Mouse (Mus musculus): ENCODE results near the gene Strip2. TPM values are rescaled to one million over a fixed set of nuclear protein-coding genes. Genes with fewer than 3 reads are reported as not detected.

Gene Strip2
- polyA plus RNA-seq, 1 experiment = 0.83 TPM

DNA sequence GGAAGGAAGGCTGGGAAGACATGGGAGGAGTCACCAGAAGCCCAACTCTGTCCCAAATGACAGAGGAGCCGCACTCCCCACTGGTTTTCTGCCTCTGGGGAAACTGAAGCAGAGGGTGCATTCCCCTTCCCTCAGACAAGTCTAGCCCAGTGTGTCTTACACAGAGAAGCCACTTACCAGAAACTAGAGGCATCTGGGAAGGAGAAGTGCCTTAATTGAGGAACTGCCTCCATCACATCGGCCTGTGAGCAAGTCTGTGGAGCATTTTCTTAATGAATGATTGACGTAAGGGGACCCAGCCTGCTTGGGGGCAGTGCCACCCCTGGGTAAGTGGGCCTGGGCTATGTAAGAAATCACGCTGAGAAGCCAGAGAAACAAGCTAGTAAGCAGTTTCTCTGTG, 82.0 kb downstream of the Strip2 start:
- Histone ChIP-seq H3K27me3 (ENCODE audit: control insufficient read depth, insufficient read depth, insufficient read length) (no peaks in the 10 kb centered on the region), H3K36me3 (ENCODE audit: control insufficient read depth, insufficient read depth) (no peaks in the 10 kb centered on the region), H3K4me3 (no peak overlapping the region), H3ac (ENCODE audit: control insufficient read depth, insufficient read length) (no peak overlapping the region), H3K79me2 (ENCODE audit: control insufficient read depth, insufficient read depth) (no peaks in the 10 kb centered on the region), H3K4me2 (ENCODE audit: low read depth) (no peak overlapping the region)
- no peak for TF ChIP-seq SRF (IDR thresholded peaks at IDR 0.05; ENCODE audit: control insufficient read depth, insufficient read length, low read depth)
- TF ChIP-seq E2F4 (IDR thresholded peaks at IDR 0.05; ENCODE audit: insufficient read depth) = no peak
- TF ChIP-seq TCF12 (IDR thresholded peaks at IDR 0.05; ENCODE audit: insufficient read depth, poor library complexity, severe bottlenecking) = no peak
- TF ChIP-seq POLR2A (IDR thresholded peaks at IDR 0.05; ENCODE audit: insufficient read length, low read depth) = no peak
- no peak for TF ChIP-seq CEBPB (IDR thresholded peaks at IDR 0.05; ENCODE audit: insufficient read depth, poor library complexity, severe bottlenecking)
- no peak for TF ChIP-seq REST (IDR thresholded peaks at IDR 0.05; ENCODE audit: insufficient read depth, insufficient read length)
- no peak for TF ChIP-seq MYOD1 (IDR thresholded peaks at IDR 0.05; ENCODE audit: control insufficient read depth in 1 of 3, insufficient read length in 2 of 3, low read depth in 2 of 3)

GRCm38 (mm10) chr6:30002628-30003027, 85.8 kb downstream of the Strip2 start:
- H3K79me2 ChIP-seq (ENCODE audit: control insufficient read depth, insufficient read depth) = no peaks in the 10 kb centered on the region
- peak overlapping the region; percentile 37 for H3K4me2 ChIP-seq (ENCODE audit: low read depth)
- no peak overlapping the region for H3ac ChIP-seq (ENCODE audit: control insufficient read depth, insufficient read length)
- TF ChIP-seq CEBPB (IDR thresholded peaks at IDR 0.05; ENCODE audit: insufficient read depth, poor library complexity, severe bottlenecking) (no peak), E2F4 (IDR thresholded peaks at IDR 0.05; ENCODE audit: insufficient read depth) (no peak), REST (IDR thresholded peaks at IDR 0.05; ENCODE audit: insufficient read depth, insufficient read length) (no peak), TCF12 (IDR thresholded peaks at IDR 0.05; ENCODE audit: insufficient read depth, poor library complexity, severe bottlenecking) (no peak), POLR2AphosphoS2 (IDR thresholded peaks at IDR 0.05; ENCODE audit: insufficient read length, low read depth) (no peak), MYOG (IDR thresholded peaks at IDR 0.05; ENCODE audit: control insufficient read depth in 1 of 3, insufficient read depth in 1 of 3, insufficient read length in 2 of 3, low read depth in 2 of 3) (no peak), POLR2A (IDR thresholded peaks at IDR 0.05; ENCODE audit: insufficient read length, low read depth) (no peak), USF1 (IDR thresholded peaks at IDR 0.05; ENCODE audit: low read depth) (no peak), SRF (IDR thresholded peaks at IDR 0.05; ENCODE audit: control insufficient read depth, insufficient read length, low read depth) (no peak), MYOD1 (IDR thresholded peaks at IDR 0.05; ENCODE audit: control insufficient read depth in 1 of 3, insufficient read length in 2 of 3, low read depth in 2 of 3) (no peak), TCF3 (IDR thresholded peaks at IDR 0.05; ENCODE audit: insufficient read length, low read depth) (no peak), MAX (IDR thresholded peaks at IDR 0.05; ENCODE audit: low read depth) (no peak)
- no peaks in the 10 kb centered on the region for H3K36me3 ChIP-seq (ENCODE audit: control insufficient read depth, insufficient read depth)
- H3K4me3 ChIP-seq = no peak overlapping the region
- no peaks in the 10 kb centered on the region for H3K27me3 ChIP-seq (ENCODE audit: control insufficient read depth, insufficient read depth, insufficient read length)

DNA sequence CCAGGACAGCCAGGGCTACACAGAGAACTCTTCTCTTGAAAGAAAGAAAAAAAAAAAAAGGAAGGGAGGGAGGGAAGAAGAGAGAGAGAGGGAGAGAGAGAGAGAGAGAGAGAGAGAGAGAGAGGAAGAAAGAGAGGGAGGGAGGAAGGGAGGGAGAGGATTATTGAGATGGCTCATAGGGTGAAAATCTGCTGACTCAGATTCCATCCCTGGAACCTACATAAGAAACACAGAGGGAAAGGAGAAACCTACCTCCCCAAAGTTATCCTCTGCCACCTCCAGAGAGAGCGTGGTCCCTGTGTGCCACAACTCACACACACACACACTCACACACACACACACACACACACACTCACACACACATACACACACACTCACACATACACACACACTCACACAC, 89.0 kb downstream of the Strip2 start:
- no peaks in the 10 kb centered on the region for H3K36me3 ChIP-seq (ENCODE audit: control insufficient read depth, insufficient read depth)
- no peak overlapping the region for H3ac ChIP-seq (ENCODE audit: control insufficient read depth, insufficient read length)
- no peaks in the 10 kb centered on the region for H3K79me2 ChIP-seq (ENCODE audit: control insufficient read depth, insufficient read depth)
- no peak overlapping the region for H3K4me3 ChIP-seq
- H3K4me2 ChIP-seq (ENCODE audit: low read depth) = no peak overlapping the region
- no peaks in the 10 kb centered on the region for H3K27me3 ChIP-seq (ENCODE audit: control insufficient read depth, insufficient read depth, insufficient read length)
- TF ChIP-seq USF1 (IDR thresholded peaks at IDR 0.05; ENCODE audit: low read depth) = no peak
- TF ChIP-seq POLR2AphosphoS2 (IDR thresholded peaks at IDR 0.05; ENCODE audit: insufficient read length, low read depth) = no peak
- TF ChIP-seq CEBPB (IDR thresholded peaks at IDR 0.05; ENCODE audit: insufficient read depth, poor library complexity, severe bottlenecking) = no peak

DNA sequence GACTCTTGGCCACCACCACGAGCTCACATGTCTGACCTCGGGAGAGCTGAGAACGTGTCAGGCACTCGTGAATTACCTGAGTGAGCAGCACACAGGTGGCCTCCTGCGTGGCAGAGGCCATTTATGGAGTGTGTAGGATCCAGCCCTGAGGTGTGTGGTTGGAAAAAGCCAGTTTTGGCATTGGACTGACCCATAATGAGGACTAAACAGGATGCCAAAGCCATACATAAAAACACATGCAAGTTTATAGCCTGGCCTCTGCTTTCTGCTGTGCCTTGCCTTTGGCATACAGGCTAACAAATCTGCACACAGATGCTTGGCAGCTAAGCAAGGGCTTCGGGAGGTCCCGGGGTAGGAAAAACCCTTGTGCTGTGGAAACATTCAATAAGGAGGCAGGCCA, 92.4 kb downstream of the Strip2 start:
- Histone ChIP-seq H3ac (ENCODE audit: control insufficient read depth, insufficient read length) (no peak overlapping the region), H3K4me2 (ENCODE audit: low read depth) (no peak overlapping the region)
- TF ChIP-seq MAX (IDR thresholded peaks at IDR 0.05; ENCODE audit: low read depth) (no peak), REST (IDR thresholded peaks at IDR 0.05; ENCODE audit: insufficient read depth, insufficient read length) (no peak), CEBPB (IDR thresholded peaks at IDR 0.05; ENCODE audit: insufficient read depth, poor library complexity, severe bottlenecking) (no peak), USF1 (IDR thresholded peaks at IDR 0.05; ENCODE audit: low read depth) (no peak), MYOG (IDR thresholded peaks at IDR 0.05; ENCODE audit: control insufficient read depth in 1 of 3, insufficient read depth in 1 of 3, insufficient read length in 2 of 3, low read depth in 2 of 3) (no peak)

More for the DNA sequence above, 92.4 kb downstream of the Strip2 start:
- Histone ChIP-seq H3K27me3 (ENCODE audit: control insufficient read depth, insufficient read depth, insufficient read length) (no peaks in the 10 kb centered on the region), H3K4me3 (no peak overlapping the region), H3K36me3 (ENCODE audit: control insufficient read depth, insufficient read depth) (no peaks in the 10 kb centered on the region), H3K79me2 (ENCODE audit: control insufficient read depth, insufficient read depth) (no peaks in the 10 kb centered on the region)

Other genes with a start within 250 kb of the Strip2 start
- 8.6 TPM for gene Tspan33, start 222.8 kb upstream of the Strip2 start, polyA plus RNA-seq (2012; fragmentation: generic; extraction: Trizol)
- 30.2 TPM for gene Smo, start 181.5 kb upstream of the Strip2 start, polyA plus RNA-seq (2012; fragmentation: generic; extraction: Trizol)
- 10.1 TPM for gene Ahcyl2, start 149.0 kb upstream of the Strip2 start, polyA plus RNA-seq (2012; fragmentation: generic; extraction: Trizol)
- 26.8 TPM for gene Nrf1, start 131.0 kb downstream of the Strip2 start, polyA plus RNA-seq (2012; fragmentation: generic; extraction: Trizol)